8 mouse cellular contexts compared by ENCODE assay signal in genomic region chr1:191096871-191097681, GRCm38 (mm10). TPM values are rescaled to one million over a fixed set of nuclear protein-coding genes. Genes with fewer than 3 reads are reported as not detected.
DNase-seq lines count a peak whose midpoint lies in the region; ATAC-seq and TF ChIP-seq lines count a peak whose summit lies in the region.

No protein-coding gene starts in this region.

- peak overlapping the region; percentile 84 for H3K4me2 ChIP-seq in CH12.LX (ENCODE audit: insufficient read depth, low read depth, poor library complexity, severe bottlenecking)
- H3K4me2 ChIP-seq in hindbrain, embryonic 14.5 days (replicated peaks), result peak overlapping the region; percentile 80
- peak overlapping the region; percentile 67 for H3K4me2 ChIP-seq in liver, embryonic 15.5 days
- H3K4me2 ChIP-seq in stomach, embryonic 16.5 days (ENCODE audit: low read depth, low read length), result peak overlapping the region; percentile 98

- H3K79me2 ChIP-seq in CH12.LX (replicated peaks; ENCODE audit: control insufficient read depth, extremely low read depth, insufficient read depth, poor library complexity, severe bottlenecking), result peaks cover 6% of the 10 kb centered on the region; the same call in 1 of the 2 replicates

- no peaks in the 10 kb centered on the region for H3K27me3 ChIP-seq in CH12.LX (replicated peaks)
- H3K27me3 ChIP-seq in hindbrain, embryonic 14.5 days (ENCODE audit: control insufficient read depth, insufficient read depth, low read length), result peaks cover 32% of the 10 kb centered on the region
- H3K27me3 ChIP-seq in liver, embryonic 15.5 days, result peaks cover 61% of the 10 kb centered on the region
- H3K27me3 ChIP-seq in stomach, embryonic 16.5 days (ENCODE audit: control insufficient read depth, insufficient read depth, low read length), result no peaks in the 10 kb centered on the region

- TF ChIP-seq CTCF in CH12.LX (conservative IDR thresholded peaks at IDR 0.05 in 1 of 2, IDR thresholded peaks at IDR 0.05 in 1 of 2; ENCODE audit: low read depth in 2 of 2, low read length in 2 of 2), result 0 out of 4 replicates have a peak, but pooled peaks of 1 of the 2 experiments have one; percentile 5

- in situ Hi-C loops in CH12.LX (cut with MboI; ENCODE audit: low pct_ligation_motif_present, low pct_unique_long_range_greater_than_20kb, low sequenced_read_pairs), result loop anchor here (10.0 kb wide), 1 partner anchor 88 kb away; no protein-coding TSS in a partner anchor

- H3K9ac ChIP-seq in CH12.LX (ENCODE audit: insufficient read depth, low read depth), result peak overlapping the region; percentile 78; the same call in 1 of the 2 replicates
- no peak overlapping the region; the same call in 1 of the 2 replicates for H3K9ac ChIP-seq in hindbrain, embryonic 14.5 days
- H3K9ac ChIP-seq in liver, embryonic 15.5 days, result no peak overlapping the region
- H3K9ac ChIP-seq in stomach, embryonic 16.5 days (ENCODE audit: low read length), result peak overlapping the region; percentile 72

- WGBS in hindbrain, embryonic 14.5 days, result 56% methylated on average over 14 of the region's 14 CpGs
- 32% methylated on average over 14 of the region's 14 CpGs for WGBS in liver, embryonic 15.5 days (ENCODE audit: insufficient replicate concordance)
- 34% methylated on average over 14 of the region's 14 CpGs for WGBS in stomach, embryonic 16.5 days

- H3K4me1 ChIP-seq in CH12.LX (ENCODE audit: control insufficient read depth in 1 of 2, insufficient read depth in 2 of 2), result peaks cover 20 to 76% of the 10 kb centered on the region in 2 experiments
- H3K4me1 ChIP-seq in hindbrain, embryonic 14.5 days (replicated peaks; ENCODE audit: control insufficient read depth, insufficient read depth, low read length), result no peaks in the 10 kb centered on the region
- H3K4me1 ChIP-seq in liver, embryonic 15.5 days (replicated peaks), result peaks cover 17% of the 10 kb centered on the region; the same call in 1 of the 2 replicates
- H3K4me1 ChIP-seq in stomach, embryonic 16.5 days (ENCODE audit: control insufficient read depth, insufficient read depth, low read length), result peaks cover 4% of the 10 kb centered on the region; the same call in 1 of the 2 replicates

- no peak for TF ChIP-seq POLR2A in CH12.LX (IDR thresholded peaks at IDR 0.05; ENCODE audit: low read depth, low read length)

- 0 out of 2 replicates have a peak, but pooled peaks have one; percentile 5 for TF ChIP-seq EP300 in CH12.LX (IDR thresholded peaks at IDR 0.05; ENCODE audit: low read length)

- DNase-seq in 3T3-L1 (ENCODE audit: low read depth, low spot score), result peak; percentile 31
- no peak for DNase-seq in CH12.LX (ENCODE audit: extremely low read depth)
- no peak for DNase-seq in hindbrain, embryonic 14.5 days (ENCODE audit: low spot score)
- DNase-seq in layer of hippocampus, postnatal 10 days (ENCODE audit: low spot score in 2 of 2), result no peak
- DNase-seq in gastrocnemius, adult 18-20 months (ENCODE audit: low spot score), result no peak
- DNase-seq in lung, postnatal 36 days, result no peak

- ATAC-seq in hindbrain, embryonic 14.5 days (ENCODE audit: low FRiP score), result no peak
- ATAC-seq in liver, embryonic 15.5 days (ENCODE audit: insufficient read depth), result 0 out of 2 replicates have a peak, but pooled peaks have one; percentile 26
- no peak for ATAC-seq in stomach, embryonic 16.5 days (ENCODE audit: insufficient read depth, low FRiP score)

- peaks cover 9% of the 10 kb centered on the region for H3K9me3 ChIP-seq in CH12.LX (replicated peaks; ENCODE audit: low read length)
- H3K9me3 ChIP-seq in hindbrain, embryonic 14.5 days (ENCODE audit: control insufficient read depth, low read length), result no peaks in the 10 kb centered on the region
- H3K9me3 ChIP-seq in liver, embryonic 15.5 days (replicated peaks), result no peaks in the 10 kb centered on the region
- H3K9me3 ChIP-seq in stomach, embryonic 16.5 days (replicated peaks; ENCODE audit: control insufficient read depth, low read length), result no peaks in the 10 kb centered on the region

- peak overlapping the region; percentile 14; the same call in 1 of the 2 replicates for H3K27ac ChIP-seq in CH12.LX (ENCODE audit: insufficient read depth, low read depth)
- no peak overlapping the region for H3K27ac ChIP-seq in hindbrain, embryonic 14.5 days
- H3K27ac ChIP-seq in liver, embryonic 15.5 days (replicated peaks), result no peak overlapping the region
- no peak overlapping the region for H3K27ac ChIP-seq in stomach, embryonic 16.5 days (ENCODE audit: low read length)

- no peak for TF ChIP-seq RAD21 in CH12.LX (IDR thresholded peaks at IDR 0.05; ENCODE audit: low read depth, low read length)

- dilution Hi-C loops in CH12.LX (cut with MboI; ENCODE audit: extremely low pct_ligation_motif_present, extremely low pct_unique_long_range_greater_than_20kb, low sequenced_read_pairs), result no loop called here

- H3K4me3 ChIP-seq in CH12.LX (replicated peaks in 1 of 3; ENCODE audit: low read depth in 2 of 3, low read length in 2 of 3, poor library complexity in 1 of 3), result peak overlapping the region in 2 of 3 experiments; percentile 15 to 66
- H3K4me3 ChIP-seq in hindbrain, embryonic 14.5 days (replicated peaks; ENCODE audit: low read length), result peak overlapping the region; percentile 43
- H3K4me3 ChIP-seq in liver, embryonic 15.5 days (replicated peaks), result no peak overlapping the region
- peak overlapping the region; percentile 65 for H3K4me3 ChIP-seq in stomach, embryonic 16.5 days (replicated peaks; ENCODE audit: low read length)

- H3K36me3 ChIP-seq in CH12.LX (replicated peaks in 1 of 2; ENCODE audit: control insufficient read depth in 1 of 2, insufficient read depth in 1 of 2, low read length in 1 of 2), result peaks cover 4 to 12% of the 10 kb centered on the region in 2 experiments
- H3K36me3 ChIP-seq in hindbrain, embryonic 14.5 days (replicated peaks; ENCODE audit: control insufficient read depth, insufficient read depth), result no peaks in the 10 kb centered on the region
- no peaks in the 10 kb centered on the region for H3K36me3 ChIP-seq in liver, embryonic 15.5 days (replicated peaks)
- no peaks in the 10 kb centered on the region for H3K36me3 ChIP-seq in stomach, embryonic 16.5 days (ENCODE audit: control insufficient read depth, insufficient read depth, low read length)

TF ChIP-seq in CH12.LX, 34 proteins besides CTCF, POLR2A, EP300 and RAD21 (continues in another document):
- no peak for TF ChIP-seq NELFE (IDR thresholded peaks at IDR 0.05; ENCODE audit: low read depth, low read length)
- no peak for TF ChIP-seq E2F4 (IDR thresholded peaks at IDR 0.05; ENCODE audit: insufficient replicate concordance, low read depth, low read length)
- no peak for TF ChIP-seq MAX (IDR thresholded peaks at IDR 0.05; ENCODE audit: low read length)
- no peak for TF ChIP-seq MAFK (IDR thresholded peaks at IDR 0.05; ENCODE audit: insufficient replicate concordance, low read length)
- no peak; the same call in 1 of the 2 replicates for TF ChIP-seq MYC (IDR thresholded peaks at IDR 0.05; ENCODE audit: low read depth, low read length)
- no peak for TF ChIP-seq PAX5 (IDR thresholded peaks at IDR 0.05; ENCODE audit: low read length)
- TF ChIP-seq ELF1 (IDR thresholded peaks at IDR 0.05; ENCODE audit: low read depth, low read length), result no peak
- TF ChIP-seq ZKSCAN1 (IDR thresholded peaks at IDR 0.05; ENCODE audit: borderline replicate concordance, low read depth, low read length), result no peak
- TF ChIP-seq SIN3A (IDR thresholded peaks at IDR 0.05; ENCODE audit: low read length), result peak; percentile 80
- TF ChIP-seq ZNF384 (IDR thresholded peaks at IDR 0.05; ENCODE audit: low read depth, low read length), result peak; percentile 81
- TF ChIP-seq ZMIZ1 (IDR thresholded peaks at IDR 0.05; ENCODE audit: low read depth, low read length), result no peak
- no peak; the same call in 1 of the 2 replicates for TF ChIP-seq MXI1 (IDR thresholded peaks at IDR 0.05; ENCODE audit: low read depth, low read length)
- TF ChIP-seq KAT2A (IDR thresholded peaks at IDR 0.05; ENCODE audit: insufficient replicate concordance, low read length), result no peak
- TF ChIP-seq UBTF (IDR thresholded peaks at IDR 0.05; ENCODE audit: low read depth, low read length), result no peak
- TF ChIP-seq GABPA (IDR thresholded peaks at IDR 0.05; ENCODE audit: insufficient replicate concordance, low read depth, low read length), result no peak
- no peak for TF ChIP-seq JUN (IDR thresholded peaks at IDR 0.05; ENCODE audit: insufficient read depth, low read depth, low read length)
- TF ChIP-seq BHLHE40 (IDR thresholded peaks at IDR 0.05; ENCODE audit: low read depth, low read length), result peak; percentile 39

RNA-seq across cellular contexts. Expression of gene Batf3, which starts 0.6 kb away (rescaled TPM):
- total RNA-seq in CH12.LX (2012; rRNA removed) (38.7 and 50.4 TPM in 2 replicates), CH12.LX (2014; rRNA removed) (33.0 and 44.7 TPM in 2 replicates)
- polyA plus RNA-seq in CH12.LX (2012; ENCODE audit: insufficient read length, low read depth), result 42.5 and 48.1 TPM in 2 replicates
- polyA plus RNA-seq in hindbrain, embryonic 14.5 days (2014; fragmentation: Nextera tagmentation; extraction: Ambion mirVana), result 1.5 and 2.2 TPM in 2 replicates
- polyA plus RNA-seq in liver, embryonic 15.5 days (2015; fragmentation: Nextera tagmentation; extraction: Ambion mirVana), result 1.9 and 2.0 TPM in 2 replicates
- polyA plus RNA-seq in stomach, embryonic 16.5 days (2015; fragmentation: Nextera tagmentation; extraction: Ambion mirVana), result 8.0 and 8.4 TPM in 2 replicates
- total RNA-seq in layer of hippocampus, postnatal 10 days (2021), result 1 to 10 TPM in 1 of 2 experiments, under 1 TPM in 1; 0.74 to 1.4 TPM
- total RNA-seq in gastrocnemius, adult 18-20 months (2021), result not detected

RNA-seq across cellular contexts. Expression of gene Nsl1, which starts 34.3 kb away (rescaled TPM):
- total RNA-seq in CH12.LX (2012; rRNA removed) (17.4 and 17.9 TPM in 2 replicates), CH12.LX (2014; rRNA removed) (24.9 and 27.1 TPM in 2 replicates)
- 16.0 and 20.0 TPM in 2 replicates for polyA plus RNA-seq in CH12.LX (2012; ENCODE audit: insufficient read length, low read depth)
- polyA plus RNA-seq in hindbrain, embryonic 14.5 days (2014; fragmentation: Nextera tagmentation; extraction: Ambion mirVana), result 3.6 and 5.0 TPM in 2 replicates
- polyA plus RNA-seq in liver, embryonic 15.5 days (2015; fragmentation: Nextera tagmentation; extraction: Ambion mirVana), result 14.3 and 14.6 TPM in 2 replicates
- polyA plus RNA-seq in stomach, embryonic 16.5 days (2015; fragmentation: Nextera tagmentation; extraction: Ambion mirVana), result 15.6 and 17.9 TPM in 2 replicates
- total RNA-seq in layer of hippocampus, postnatal 10 days (2021), result 1 to 10 TPM; 1.6 to 2.2 TPM
- total RNA-seq in gastrocnemius, adult 18-20 months (2021), result under 1 TPM; 0.17 to 0.18 TPM

RNA-seq across cellular contexts. Expression of gene Tatdn3, which starts 34.3 kb away (rescaled TPM):
- total RNA-seq in CH12.LX (2012; rRNA removed) (12.9 TPM in 2 replicates), CH12.LX (2014; rRNA removed) (17.2 and 17.3 TPM in 2 replicates)
- polyA plus RNA-seq in CH12.LX (2012; ENCODE audit: insufficient read length, low read depth), result 11.3 and 12.7 TPM in 2 replicates
- 13.1 and 14.9 TPM in 2 replicates for polyA plus RNA-seq in hindbrain, embryonic 14.5 days (2014; fragmentation: Nextera tagmentation; extraction: Ambion mirVana)
- polyA plus RNA-seq in liver, embryonic 15.5 days (2015; fragmentation: Nextera tagmentation; extraction: Ambion mirVana), result 5.6 and 6.7 TPM in 2 replicates
- polyA plus RNA-seq in stomach, embryonic 16.5 days (2015; fragmentation: Nextera tagmentation; extraction: Ambion mirVana), result 14.1 and 15.1 TPM in 2 replicates
- total RNA-seq in layer of hippocampus, postnatal 10 days (2021), result 10 to 100 TPM; 27.5 to 35.0 TPM
- 10 to 100 TPM; 12.3 to 13.5 TPM for total RNA-seq in gastrocnemius, adult 18-20 months (2021)

Comparison
In these comparisons a context has a peak if more than half of its experiments do, and no peak if none do; other contexts are left out.
1. H3K9ac ChIP-seq: peak in CH12.LX (single experiment) and stomach, embryonic 16.5 days (single experiment); none in hindbrain, embryonic 14.5 days (single experiment) and liver, embryonic 15.5 days (single experiment).
2. Peak in every context shown above with its lines, with median percentiles within 50 percentile points of each other: H3K4me2 ChIP-seq.